Mouse (Mus musculus): ENCODE results near the gene Plch2.

- TF ChIP-seq NRF1 (IDR thresholded peaks at IDR 0.05; ENCODE audit: insufficient read depth, low read depth, low read length, poor library complexity, severe bottlenecking) (no peak), ZKSCAN1 (IDR thresholded peaks at IDR 0.05; ENCODE audit: low read depth, low read length) (no peak), POLR2A (IDR thresholded peaks at IDR 0.05; ENCODE audit: control insufficient read depth in 1 of 2, insufficient read depth in 1 of 2, low read depth in 1 of 2, low read length in 2 of 2, poor library complexity in 1 of 2) (no peak), CTCF (IDR thresholded peaks at IDR 0.05 in 2 of 3, conservative IDR thresholded peaks at IDR 0.05 in 1 of 3; ENCODE audit: control insufficient read depth in 1 of 3, insufficient read depth in 1 of 3, low read depth in 2 of 3, low read length in 3 of 3, poor library complexity in 1 of 3, severe bottlenecking in 1 of 3) (no peak), RCOR1 (IDR thresholded peaks at IDR 0.05; ENCODE audit: low read depth, low read length) (no peak), MXI1 (IDR thresholded peaks at IDR 0.05; ENCODE audit: low read depth, low read length) (no peak), CHD1 (IDR thresholded peaks at IDR 0.05; ENCODE audit: low read depth, low read length) (no peak), MAZ (IDR thresholded peaks at IDR 0.05; ENCODE audit: low read depth, low read length) (no peak), GATA1 (IDR thresholded peaks at IDR 0.05; ENCODE audit: low read depth, low read length) (no peak), JUND (IDR thresholded peaks at IDR 0.05; ENCODE audit: low read depth, low read length) (no peak), ZC3H11A (IDR thresholded peaks at IDR 0.05; ENCODE audit: low read depth, low read length) (no peak), SMC3 (IDR thresholded peaks at IDR 0.05; ENCODE audit: low read depth, low read length) (no peak), ZNF384 (IDR thresholded peaks at IDR 0.05; ENCODE audit: low read depth, low read length) (no peak), SIN3A (IDR thresholded peaks at IDR 0.05; ENCODE audit: low read length) (no peak)
Measured at GRCm38 (mm10) chr4:155011312-155012025, 45.1 kb downstream of the Plch2 start.
